Mouse (Mus musculus) adrenal gland, postnatal 10 days (tissue): ENCODE measurements around the gene Psmb2. TPM values are rescaled to one million over a fixed set of nuclear protein-coding genes. Genes with fewer than 3 reads are reported as not detected.

Source experiments
- DNase-seq: peaks from one replicate; pipeline ENCODE4 v3.0.0; 2021; ENCODE audit warnings: mixed read lengths
- total RNA-seq, 2 experiments: library from RNA; stranded (reverse); gene quantifications; 2 replicates each; pipeline ENCODE4 v1.2.3; 2021

Psmb2 gene
- total RNA-seq, 2 experiments from 2014 or later: 169 to 184 TPM

DNA sequence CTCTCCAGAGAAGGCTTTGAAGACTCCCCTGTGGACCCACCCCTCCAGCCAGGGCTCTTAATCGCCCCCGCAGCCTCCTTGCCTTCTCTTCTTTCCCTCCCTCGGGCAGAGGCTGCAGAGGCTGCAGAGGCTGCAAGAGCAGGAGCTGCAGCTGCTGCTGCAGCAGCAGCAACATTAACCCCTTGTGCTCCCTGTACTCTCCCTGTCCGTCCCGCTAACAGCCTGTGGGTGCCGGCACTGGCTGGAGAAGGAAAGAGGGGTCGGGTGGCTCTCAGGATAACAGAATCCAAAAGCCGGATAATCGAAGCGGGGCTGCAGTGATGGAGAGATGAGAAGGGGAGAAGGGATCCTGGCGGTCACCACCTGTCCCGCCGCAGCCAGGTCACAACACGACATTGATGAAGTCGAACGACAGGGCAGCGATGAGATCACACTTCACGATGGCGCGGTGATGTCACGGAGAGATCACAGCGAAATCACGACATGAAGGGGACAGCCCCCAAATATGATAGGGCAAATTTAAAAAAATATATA is 75.2 kb downstream of the Psmb2 start:
- peak; percentile 33 for DNase-seq

DNA sequence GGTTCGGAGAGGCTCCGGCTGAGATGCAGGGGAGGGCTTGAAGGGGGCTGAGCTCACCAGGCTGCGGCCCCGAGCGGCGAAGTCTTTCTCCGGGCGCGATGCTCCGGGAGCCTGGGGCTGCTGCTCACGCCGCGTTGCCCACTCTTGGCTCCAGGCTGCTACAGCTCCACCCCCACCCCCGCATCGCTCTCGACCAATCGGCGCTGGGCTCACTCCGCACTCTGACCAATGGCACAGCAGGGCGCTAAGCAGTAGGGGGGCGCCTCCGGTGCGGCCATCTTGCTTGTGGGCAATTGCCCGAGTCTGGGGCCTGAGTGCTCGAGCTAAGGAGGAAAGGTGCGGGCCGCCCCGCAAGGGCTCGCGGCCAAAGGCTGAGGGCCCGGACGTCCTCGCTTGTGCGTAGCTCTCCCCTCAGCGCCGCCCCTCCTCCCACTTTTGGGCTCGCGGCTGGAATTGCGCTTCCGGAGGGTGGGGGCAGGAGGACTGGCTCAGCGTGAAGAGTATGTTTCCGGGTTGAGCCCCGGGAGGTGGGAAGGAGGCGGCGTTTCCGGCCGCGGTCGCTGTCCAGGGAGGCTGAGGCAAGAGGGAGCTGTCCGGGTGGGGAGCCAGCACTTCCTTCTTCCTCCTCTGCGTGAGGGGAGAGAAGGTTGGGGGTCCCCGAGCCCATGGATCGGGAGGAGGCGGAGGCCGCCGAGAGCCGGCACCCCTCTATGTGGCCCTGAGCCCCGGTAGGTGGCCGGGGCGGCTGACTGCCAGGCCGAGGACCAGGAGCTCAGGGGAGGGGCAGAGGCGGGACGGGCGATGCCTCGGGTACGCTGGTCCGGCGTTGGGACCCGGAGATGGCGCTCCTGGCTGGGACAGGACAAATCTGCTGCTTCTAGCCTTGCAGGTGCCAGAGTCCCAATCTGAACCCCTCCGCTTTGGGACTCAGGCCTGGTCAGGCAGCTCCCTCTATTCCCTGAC is 76.1 kb downstream of the Psmb2 start, which contains the start of the genes Ncdn and AU040320:
Gene Ncdn, minus strand, starts transcription at position 171 of the 963 bp plus-strand sequence.
Gene AU040320, plus strand, starts transcription at position 277 of the 963 bp plus-strand sequence.
- peak; percentile 97 for DNase-seq

DNA sequence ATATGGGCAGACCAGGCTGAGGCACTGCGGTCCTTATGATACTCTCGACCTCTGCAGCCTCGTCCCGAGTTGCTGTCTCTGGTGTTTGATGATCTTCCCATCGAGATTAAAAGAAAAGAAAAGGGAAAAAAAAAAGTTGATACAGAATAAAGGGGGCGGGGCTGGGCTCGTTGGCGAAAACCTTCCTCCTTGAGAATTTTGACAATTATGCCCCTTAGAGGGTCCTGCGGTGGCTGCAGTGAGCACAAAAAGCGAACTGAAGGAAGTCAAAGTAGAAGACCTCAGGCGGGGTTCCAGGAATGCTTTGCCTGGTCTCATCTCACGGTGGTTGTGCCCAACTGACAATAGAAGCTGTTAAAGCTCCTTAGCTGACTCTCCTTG is 76.8 kb downstream of the Psmb2 start:
- no peak for DNase-seq

DNA sequence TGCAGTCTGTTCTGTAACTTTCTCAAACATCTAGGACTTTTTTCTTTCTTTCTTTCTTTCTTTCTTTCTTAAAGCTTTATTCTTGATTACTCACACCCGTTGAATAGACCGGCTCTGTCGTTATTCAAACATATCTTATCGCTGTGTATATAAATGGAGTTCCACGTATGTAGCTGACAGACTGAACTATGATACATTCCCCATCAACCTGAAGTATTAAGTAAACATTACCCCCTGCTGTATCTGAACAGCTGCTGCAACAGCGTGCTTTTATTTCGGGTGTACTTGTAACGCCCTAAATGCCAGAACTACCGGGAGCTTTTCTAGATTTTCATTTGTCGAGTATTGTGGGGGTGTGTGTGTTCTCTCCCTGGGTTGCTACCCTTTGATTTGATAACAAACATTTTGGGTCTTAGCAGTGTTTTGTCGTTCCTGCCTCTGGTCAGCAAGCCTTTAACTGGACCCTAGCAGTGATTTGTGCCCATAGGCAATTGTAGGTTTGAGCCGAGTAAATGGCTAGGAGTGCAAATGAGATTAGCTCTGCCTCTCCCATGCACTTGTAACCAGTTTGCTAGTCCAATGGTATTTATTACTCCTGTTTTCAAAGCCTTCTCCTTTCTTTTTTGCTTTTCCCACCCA is 77.4 kb downstream of the Psmb2 start:
- DNase-seq: no peak

DNA sequence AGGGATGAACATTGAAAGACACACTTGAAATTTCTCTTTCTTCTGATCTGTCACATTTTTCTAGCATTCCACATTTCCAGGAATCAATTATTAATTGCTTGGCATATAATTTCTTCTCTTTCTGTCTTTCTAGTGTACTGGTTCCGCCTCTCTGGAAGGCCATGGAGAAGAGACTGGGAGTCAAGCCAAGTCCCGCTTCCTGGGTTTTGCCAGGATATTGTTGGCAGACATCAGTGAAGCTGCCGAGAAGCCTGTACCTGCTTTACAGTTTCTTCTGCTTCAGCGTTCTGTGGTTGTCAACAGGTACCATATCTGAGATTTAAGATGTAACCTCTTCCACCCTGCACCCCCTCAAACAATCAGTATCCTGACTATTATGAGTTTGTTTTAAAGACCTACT is 79.3 kb downstream of the Psmb2 start:
- peak; percentile 82 for DNase-seq

DNA sequence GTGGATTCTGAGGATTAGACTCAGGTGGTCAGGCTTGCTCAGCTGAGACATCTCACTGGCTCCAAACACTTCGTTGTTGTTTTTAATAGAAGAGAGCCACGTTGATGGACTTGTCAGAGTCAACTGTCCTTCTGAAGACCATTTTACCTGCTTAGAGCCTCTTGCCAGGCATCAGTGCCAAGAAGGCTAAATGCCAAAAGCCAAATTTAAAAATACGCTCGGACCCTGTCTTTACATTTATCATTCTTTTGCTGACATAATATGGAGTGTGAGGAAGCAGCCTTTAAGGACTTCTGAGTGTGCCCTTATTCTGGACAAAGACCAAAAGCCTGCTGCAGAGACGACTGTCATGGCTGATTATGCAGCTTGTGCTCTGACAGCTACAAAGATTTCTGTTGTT is 80.9 kb downstream of the Psmb2 start:
- DNase-seq: no peak

Other genes with a start within 250 kb of the Psmb2 start
- 10 to 100 TPM; 11.1 to 18.3 TPM for gene Ago3, start 248.1 kb upstream of the Psmb2 start, total RNA-seq
- gene Ago1, start 209.0 kb upstream of the Psmb2 start, total RNA-seq: 10 to 100 TPM; 27.1 to 34.1 TPM
- 1 to 10 TPM; 4.0 to 6.4 TPM for gene Ago4, start 144.2 kb upstream of the Psmb2 start, total RNA-seq
- gene Clspn, start 120.7 kb upstream of the Psmb2 start, total RNA-seq: 1 to 10 TPM; 8.5 to 8.9 TPM
- gene 5730409E04Rik, start 67.8 kb upstream of the Psmb2 start, total RNA-seq: 10 to 100 TPM; 10.4 to 13.7 TPM
- gene Tfap2e, start 58.6 kb downstream of the Psmb2 start, total RNA-seq: not detected
- gene Ncdn, start 75.8 kb downstream of the Psmb2 start, total RNA-seq: 10 to 100 TPM; 22.0 to 23.1 TPM
- 10 to 100 TPM; 26.6 to 33.5 TPM for gene AU040320, start 75.9 kb downstream of the Psmb2 start, total RNA-seq